Mouse (Mus musculus) layer of hippocampus, adult 11-12 months (tissue): ENCODE results near the gene Alyref.

Source experiments
- DNase-seq: peaks from one replicate; pipeline ENCODE4 v3.0.0; 2022; ENCODE audit warnings: low spot score

Gene Alyref

DNA sequence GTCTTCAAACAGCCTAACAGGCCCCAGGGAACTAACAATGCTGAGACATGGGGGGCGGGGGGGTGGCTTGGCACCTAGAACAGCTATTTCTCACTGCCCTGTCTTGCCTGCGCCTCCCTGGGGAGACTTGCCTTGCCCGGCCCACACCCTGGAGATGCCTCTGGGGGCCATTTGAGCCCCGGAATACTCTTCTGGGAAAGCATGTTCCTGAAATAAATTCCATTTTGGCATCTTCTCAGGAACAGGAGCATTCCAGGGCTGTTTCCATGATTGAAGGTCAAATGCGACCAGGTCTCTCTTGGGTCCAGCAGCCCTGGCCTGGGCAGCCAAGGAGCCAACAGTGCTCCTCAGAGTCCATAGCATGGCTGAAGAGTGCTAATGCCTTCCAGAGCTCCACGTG lies 55.8 kb downstream of the Alyref start:
- no peak for DNase-seq
